10 mouse cellular contexts compared by ENCODE assay signal in the genomic region with DNA sequence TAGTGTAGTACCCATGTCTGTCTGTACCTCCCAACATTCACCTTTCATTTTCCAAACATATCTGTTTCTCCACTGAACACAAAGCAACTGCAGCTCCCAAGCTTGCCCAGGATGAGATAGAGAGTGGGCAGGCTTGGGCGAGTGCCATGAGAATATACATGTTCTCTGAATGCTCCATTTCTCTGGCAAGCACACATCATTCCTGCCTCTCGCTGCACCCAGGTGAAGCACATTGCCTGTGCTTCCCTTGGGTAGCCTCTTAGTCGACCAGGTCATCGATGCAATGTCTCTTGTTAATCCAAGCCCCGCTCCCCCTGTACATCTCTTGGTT.
DNase-seq lines count a peak whose midpoint lies in the region; ATAC-seq and TF ChIP-seq lines count a peak whose summit lies in the region.
"Had no signal": no experiment of that assay in that cellular context is flagged by ENCODE, and none has a peak within 500 bp of the region (broad histone marks: within the 10 kb centered on the region; RNA-seq: fewer than 3 reads in every experiment).

No protein-coding gene starts in this region.

- peaks cover 16% of the 10 kb centered on the region; the same call in 1 of the 2 replicates for H3K4me1 ChIP-seq in hindbrain, embryonic 12.5 days
- H3K4me1 ChIP-seq in hindbrain, embryonic 10.5 days (replicated peaks), result peaks cover 13% of the 10 kb centered on the region
- H3K4me1 ChIP-seq in midbrain, embryonic 14.5 days (ENCODE audit: control insufficient read depth, insufficient read depth, low read length), result no peaks in the 10 kb centered on the region
- no peaks in the 10 kb centered on the region for H3K4me1 ChIP-seq in midbrain, postnatal 0 days (ENCODE audit: insufficient read depth, low read length)

- no peak for ATAC-seq in hindbrain, embryonic 12.5 days (ENCODE audit: low FRiP score)
- no peak for ATAC-seq in midbrain, embryonic 14.5 days (ENCODE audit: low FRiP score, low TSS enrichment)
- ATAC-seq in midbrain, postnatal 0 days (ENCODE audit: low FRiP score), result no peak

- H3K9me3 ChIP-seq in hindbrain, embryonic 12.5 days (replicated peaks), result no peaks in the 10 kb centered on the region
- H3K9me3 ChIP-seq in hindbrain, embryonic 10.5 days, result no peaks in the 10 kb centered on the region
- H3K9me3 ChIP-seq in midbrain, embryonic 14.5 days (ENCODE audit: control insufficient read depth, low read length), result no peaks in the 10 kb centered on the region
- H3K9me3 ChIP-seq in midbrain, postnatal 0 days (ENCODE audit: low read length), result no peaks in the 10 kb centered on the region

- WGBS in hindbrain, embryonic 12.5 days, result 97% methylated on average over 5 of the region's 5 CpGs
- 94% methylated on average over 5 of the region's 5 CpGs for WGBS in hindbrain, embryonic 10.5 days
- 95% methylated on average over 5 of the region's 5 CpGs for WGBS in midbrain, embryonic 14.5 days
- WGBS in midbrain, postnatal 0 days, result 88% methylated on average over 5 of the region's 5 CpGs

- H3K27ac ChIP-seq in hindbrain, embryonic 12.5 days, result peak overlapping the region; percentile 44; the same call in 1 of the 2 replicates
- no peak overlapping the region for H3K27ac ChIP-seq in hindbrain, embryonic 10.5 days
- H3K27ac ChIP-seq in midbrain, embryonic 14.5 days (replicated peaks; ENCODE audit: low read depth, low read length), result 0 out of 2 replicates have a peak overlapping the region, but pooled peaks have one; percentile 14
- H3K27ac ChIP-seq in midbrain, postnatal 0 days (ENCODE audit: low read depth, low read length), result no peak overlapping the region
- H3K27ac ChIP-seq: layer of hippocampus, adult 2 months had no signal

- DNase-seq in cerebellum, postnatal 10 days, result peak; percentile 66 to 68
- no peak for DNase-seq in cerebellum, adult 18-20 months
- no peak for DNase-seq in hindbrain, embryonic 10.5 days (ENCODE audit: low spot score)
- DNase-seq in midbrain, embryonic 14.5 days, result no peak
- DNase-seq in midbrain, postnatal 0 days (ENCODE audit: low spot score), result no peak
- DNase-seq in right cerebral cortex, postnatal 4 days, result peak; percentile 15
- no peak for DNase-seq in spleen, adult 12 weeks (ENCODE audit: low spot score)
- DNase-seq: adrenal gland, postnatal 25 days had no signal

- no peaks in the 10 kb centered on the region for H3K27me3 ChIP-seq in hindbrain, embryonic 12.5 days
- H3K27me3 ChIP-seq in hindbrain, embryonic 10.5 days (ENCODE audit: insufficient read depth, poor library complexity, severe bottlenecking), result no peaks in the 10 kb centered on the region
- H3K27me3 ChIP-seq in midbrain, embryonic 14.5 days (ENCODE audit: control insufficient read depth, insufficient read depth, low read length), result no peaks in the 10 kb centered on the region
- no peaks in the 10 kb centered on the region for H3K27me3 ChIP-seq in midbrain, postnatal 0 days (ENCODE audit: insufficient read depth, low read length)

- no peak overlapping the region for H3K9ac ChIP-seq in hindbrain, embryonic 12.5 days
- no peak overlapping the region for H3K9ac ChIP-seq in midbrain, embryonic 14.5 days (replicated peaks; ENCODE audit: low read length)
- no peak overlapping the region for H3K9ac ChIP-seq in midbrain, postnatal 0 days (replicated peaks; ENCODE audit: low read length, poor library complexity, severe bottlenecking)

- TF ChIP-seq CTCF in midbrain, postnatal 0 days (IDR thresholded peaks at IDR 0.05), result no peak

- H3K4me2 ChIP-seq in hindbrain, embryonic 12.5 days (replicated peaks), result no peak overlapping the region
- H3K4me2 ChIP-seq in midbrain, embryonic 14.5 days (ENCODE audit: low read length), result no peak overlapping the region
- H3K4me2 ChIP-seq in midbrain, postnatal 0 days (ENCODE audit: low read depth, low read length, poor library complexity, severe bottlenecking), result no peak overlapping the region

- no peak overlapping the region for H3K4me3 ChIP-seq in hindbrain, embryonic 12.5 days
- H3K4me3 ChIP-seq in hindbrain, embryonic 10.5 days, result no peak overlapping the region
- H3K4me3 ChIP-seq in midbrain, embryonic 14.5 days (replicated peaks; ENCODE audit: low read depth, low read length), result no peak overlapping the region
- no peak overlapping the region for H3K4me3 ChIP-seq in midbrain, postnatal 0 days (ENCODE audit: low read depth, low read length)
- H3K4me3 ChIP-seq: layer of hippocampus, adult 2 months had no signal

- no peaks in the 10 kb centered on the region for H3K36me3 ChIP-seq in hindbrain, embryonic 12.5 days
- peaks cover 5% of the 10 kb centered on the region; the same call in 1 of the 2 replicates for H3K36me3 ChIP-seq in hindbrain, embryonic 10.5 days
- no peaks in the 10 kb centered on the region for H3K36me3 ChIP-seq in midbrain, embryonic 14.5 days (ENCODE audit: control insufficient read depth, insufficient read depth, low read length)
- H3K36me3 ChIP-seq in midbrain, postnatal 0 days (ENCODE audit: insufficient read depth, low read length), result no peaks in the 10 kb centered on the region

Comparison
In these comparisons a context has a peak if more than half of its experiments do, and no peak if none do; other contexts are left out.
1. DNase-seq: peak in cerebellum, postnatal 10 days (2 of 2) and right cerebral cortex, postnatal 4 days (single experiment); none in cerebellum, adult 18-20 months (0 of 2), hindbrain, embryonic 10.5 days (single experiment), midbrain, embryonic 14.5 days (single experiment), midbrain, postnatal 0 days (single experiment) and spleen, adult 12 weeks (single experiment).
2. H3K27ac ChIP-seq: peak in hindbrain, embryonic 12.5 days (single experiment) and midbrain, embryonic 14.5 days (single experiment); none in hindbrain, embryonic 10.5 days (single experiment) and midbrain, postnatal 0 days (single experiment).